Mouse (Mus musculus) liver, embryonic 14.5 days (tissue): ENCODE data around the gene Anpep. TPM values are rescaled to one million over a fixed set of nuclear protein-coding genes. Genes with fewer than 3 reads are reported as not detected.

Source experiments
- ATAC-seq: fragments of 200-750 bp; cut with Nextera tagmentation; 2 replicates; pipeline ENCODE4 v1.8.0; 2017; ENCODE audit warnings: moderate number of reproducible peaks, mild to moderate bottlenecking, moderate library complexity; ENCODE audit not compliant: insufficient read depth
- DNase-seq, 3 experiments: peaks; one replicate each; pipeline ENCODE4 v3.0.0-alpha.2; 2012 to 2013; ENCODE audit warnings: low read depth in 3 of 3, low spot score in 3 of 3
- H3K27ac ChIP-seq: fragments of 300-500 bp; sonication (generic); 2 replicates; pipeline ENCODE4 v1.5.1; 2014; ENCODE audit warnings: moderate library complexity, mild to moderate bottlenecking, control low read depth, inconsistent platforms
- H3K27me3 ChIP-seq: fragments of 300-500 bp; sonication (generic); 2 replicates; pipeline ENCODE4 v1.6.1; 2014; ENCODE audit warnings: mild to moderate bottlenecking, low read length, moderate library complexity; ENCODE audit not compliant: control insufficient read depth, insufficient read depth
- H3K36me3 ChIP-seq: fragments of 300-500 bp; sonication (generic); replicated peaks from 2 replicates; pipeline ENCODE4 v1.6.1; 2014; ENCODE audit warnings: low read depth; ENCODE audit not compliant: control insufficient read depth, insufficient read depth
- H3K4me1 ChIP-seq, 2 experiments: fragments of 200-500 bp in 1 of 2; fragments of 300-500 bp in 1 of 2; sonication (generic) in 1 of 2; replicated peaks; 2 replicates each; pipeline ENCODE4 v1.6.1; 2012 to 2014; ENCODE audit warnings: antibody characterized with exemption in 1 of 2, inconsistent platforms in 1 of 2, low read length in 1 of 2; ENCODE audit not compliant: control insufficient read depth in 2 of 2, insufficient read depth in 2 of 2
- H3K4me2 ChIP-seq: fragments of 300-500 bp; sonication (generic); 2 replicates; pipeline ENCODE4 v1.6.1; 2014; ENCODE audit warnings: low read depth, mild to moderate bottlenecking, control low read depth, moderate library complexity
- H3K4me3 ChIP-seq, 2 experiments: fragments of 200-500 bp in 1 of 2; fragments of 300-500 bp in 1 of 2; sonication (generic) in 1 of 2; 2 replicates each; pipeline ENCODE4 v1.5.1; 2012 to 2014; ENCODE audit warnings: low read depth in 2 of 2, low read length in 2 of 2, mild to moderate bottlenecking in 2 of 2, control low read depth in 1 of 2, inconsistent platforms in 1 of 2, moderate library complexity in 1 of 2; ENCODE audit not compliant: insufficient read depth in 1 of 2
- H3K9ac ChIP-seq: fragments of 300-500 bp; sonication (generic); replicated peaks from 2 replicates; pipeline ENCODE4 v1.6.1; 2014; ENCODE audit warnings: mild to moderate bottlenecking, control low read depth, moderate library complexity
- H3K9me3 ChIP-seq: fragments of 300-500 bp; sonication (generic); 2 replicates; pipeline ENCODE4 v1.6.1; 2016; ENCODE audit warnings: low read length, mixed read lengths; ENCODE audit not compliant: control insufficient read depth
- CTCF ChIP-seq: IDR thresholded peaks from 2 replicates; pipeline ENCODE4 v1.5.1; 2016; ENCODE audit warnings: antibody characterized with exemption, low read depth, control low read depth
- EP300 ChIP-seq: IDR thresholded peaks from 2 replicates; pipeline ENCODE4 v1.6.1; 2016; ENCODE audit warnings: antibody characterized with exemption, low read depth
- WGBS: fragments of 180-500 bp; shearing (Covaris S2); extraction: QIAGEN DNeasy Blood & Tissue Kit; methylation state at CpG from one replicate; pipeline ENCODE4 v1.1.7; 2014; ENCODE audit not compliant: insufficient replicate concordance; 5-methylcytosine and 5-hydroxymethylcytosine counted together
- polyA plus RNA-seq, 2 experiments: library from polyadenylated mRNA; depleted of rRNA in 1 of 2; stranded (reverse) in 1 of 2; unstranded in 1 of 2; fragments of >200 nt; fragmentation: Nextera tagmentation in 1 of 2; extraction: Ambion mirVana in 1 of 2; gene quantifications; 2 replicates each; pipeline versions ENCODE4 v1.2.1 to v1.2.3; 2012 to 2014

Anpep gene
- polyA plus RNA-seq, 2 experiments = 14.9 to 16.9 TPM

DNA sequence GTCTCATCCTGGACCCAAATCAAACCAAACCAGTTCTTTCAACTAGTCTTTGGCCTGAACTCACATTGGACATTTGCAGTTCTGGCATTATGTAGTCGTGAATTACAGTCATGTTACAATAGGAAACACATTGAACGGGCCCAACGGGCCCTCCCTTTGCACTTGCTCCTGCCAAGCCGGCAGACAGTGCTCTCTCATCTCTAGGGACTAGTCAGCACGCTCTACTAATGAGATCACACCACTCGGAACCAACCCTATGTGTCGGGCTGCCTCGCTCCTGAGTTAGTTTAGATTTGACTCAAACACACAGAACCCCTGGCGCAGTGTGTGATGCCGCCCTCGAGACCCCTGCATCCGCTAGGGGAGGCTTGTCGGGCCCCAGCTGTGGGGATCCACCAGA is 7.0 kb upstream of the Anpep start:
- no peak for DNase-seq
- no peak for TF ChIP-seq EP300
- no peak for TF ChIP-seq CTCF

DNA sequence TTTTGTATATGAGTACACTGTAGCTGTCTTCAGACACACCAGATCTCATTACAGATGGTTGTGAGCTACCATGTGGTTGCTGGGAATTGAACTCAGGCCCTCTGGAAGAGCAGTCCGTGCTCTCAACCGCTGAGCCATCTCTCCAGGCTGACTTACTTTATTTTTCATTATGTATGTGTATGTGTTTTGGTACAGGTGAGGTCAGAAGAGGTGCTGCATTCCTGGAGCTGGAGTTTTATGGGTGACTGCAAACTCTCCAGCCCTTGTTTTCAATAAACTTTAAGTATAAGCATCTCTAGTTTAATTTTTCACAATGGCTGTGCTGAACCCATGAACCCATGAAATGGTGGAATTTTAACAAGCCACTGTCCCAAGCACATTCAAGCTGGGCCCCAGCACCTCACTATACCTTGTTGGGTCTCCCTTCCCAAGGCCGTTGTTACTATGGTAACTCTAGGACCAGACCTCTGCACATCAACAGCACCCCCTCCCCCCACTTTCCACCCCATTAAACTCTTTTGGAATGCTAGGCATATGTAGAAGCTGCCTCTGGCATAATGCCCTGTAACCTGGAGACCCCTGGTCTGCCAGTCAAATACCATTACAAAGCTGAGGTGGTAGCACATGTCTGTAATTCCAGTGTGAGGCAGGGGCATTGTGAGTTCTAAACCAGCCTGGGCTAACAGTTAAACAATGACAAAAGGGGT is 5.6 kb upstream of the Anpep start:
- Histone ChIP-seq H3K9ac (no peak overlapping the region), H3K4me2 (no peak overlapping the region), H3K9me3 (no peaks in the 10 kb centered on the region), H3K27me3 (no peaks in the 10 kb centered on the region), H3K36me3 (no peaks in the 10 kb centered on the region), H3K27ac (no peak overlapping the region), H3K4me1 (peaks cover 0 to 2% of the 10 kb centered on the region in 2 experiments; a peak in 1 of 4 replicates), H3K4me3 (no peak overlapping the region)
- no peak for ATAC-seq
- no peak for DNase-seq
- WGBS = 63% methylated on average over 3 of the region's 3 CpGs
- TF ChIP-seq EP300 (no peak), CTCF (no peak)

More for the DNA sequence above, 7.0 kb upstream of the Anpep start:
- Histone ChIP-seq H3K4me3 (no peak overlapping the region), H3K27ac (no peak overlapping the region), H3K4me1 (peaks cover 0 to 2% of the 10 kb centered on the region in 2 experiments; a peak in 1 of 4 replicates), H3K4me2 (no peak overlapping the region), H3K36me3 (no peaks in the 10 kb centered on the region), H3K9me3 (no peaks in the 10 kb centered on the region), H3K27me3 (no peaks in the 10 kb centered on the region), H3K9ac (no peak overlapping the region)
- 64% methylated on average over 13 of the region's 13 CpGs for whole genome bisulfite sequencing
- no peak for ATAC-seq

DNA sequence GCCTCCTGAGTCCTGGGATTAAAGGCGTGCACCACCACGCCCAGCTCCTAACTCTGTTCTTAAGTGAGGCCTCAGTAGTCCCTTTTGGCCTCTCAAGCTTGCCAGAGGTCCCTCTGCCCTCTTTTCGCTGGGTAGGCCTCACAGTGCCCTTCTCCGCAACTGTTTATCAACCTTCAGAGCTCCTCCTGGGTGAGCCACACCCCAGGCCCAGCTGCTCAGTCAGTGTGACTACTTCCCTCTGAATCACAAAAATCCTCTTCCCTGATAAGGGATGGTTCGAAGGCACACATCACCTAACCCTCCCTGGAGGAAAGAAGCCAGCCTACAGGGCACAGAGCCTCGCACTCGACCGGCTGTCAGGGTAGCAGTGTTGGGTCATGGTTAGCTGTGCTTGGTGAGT is 935 bp upstream of the Anpep start:
- 44% methylated on average over 8 of the region's 8 CpGs for WGBS
- no peaks in the 10 kb centered on the region for H3K9me3 ChIP-seq
- no peak overlapping the region for H3K9ac ChIP-seq
- DNase-seq = no peak
- TF ChIP-seq CTCF (no peak), EP300 (no peak)
- no peak overlapping the region for H3K4me3 ChIP-seq
- no peaks in the 10 kb centered on the region for H3K27me3 ChIP-seq
- H3K27ac ChIP-seq = no peak overlapping the region
- peaks cover 0 to 7% of the 10 kb centered on the region in 2 experiments; a peak in 1 of 4 replicates for H3K4me1 ChIP-seq
- H3K36me3 ChIP-seq = no peaks in the 10 kb centered on the region
- no peak for ATAC-seq
- no peak overlapping the region for H3K4me2 ChIP-seq

DNA sequence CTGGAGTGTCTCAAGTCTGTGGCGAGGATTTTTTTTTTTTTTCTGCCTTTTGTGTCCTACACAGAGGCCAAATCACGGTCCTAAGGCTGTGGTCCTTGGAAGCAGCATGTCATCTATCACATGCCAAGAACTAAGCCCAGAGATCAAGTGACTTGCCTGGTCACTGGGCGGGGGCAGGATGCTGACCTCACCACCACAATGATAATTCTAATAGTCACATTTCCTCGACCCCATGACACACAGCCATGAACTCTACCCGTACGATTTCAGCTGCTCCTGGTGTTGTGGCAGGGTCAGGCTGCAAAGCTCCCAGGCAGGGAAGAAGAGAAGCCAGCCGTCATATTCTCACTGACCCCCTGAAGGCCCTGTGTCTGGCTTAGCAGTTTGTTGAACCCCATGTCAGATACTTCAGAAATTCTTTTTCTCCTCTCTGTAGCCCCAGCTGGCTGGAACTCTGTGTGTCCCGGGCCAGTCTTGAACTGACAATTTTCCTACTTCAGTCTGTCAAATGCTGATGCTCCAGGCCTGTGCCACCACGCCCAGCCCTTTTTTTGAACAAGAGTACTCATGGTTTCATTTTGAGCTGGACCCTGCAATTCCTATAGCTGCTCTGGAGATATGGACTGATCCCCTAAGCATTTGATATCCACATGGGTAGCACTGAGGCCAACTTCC is 1.8 kb downstream of the Anpep start:
- no peak overlapping the region for H3K27ac ChIP-seq
- H3K36me3 ChIP-seq = no peaks in the 10 kb centered on the region
- no peaks in the 10 kb centered on the region for H3K9me3 ChIP-seq
- no peak for ATAC-seq
- H3K4me1 ChIP-seq = peaks cover 0 to 7% of the 10 kb centered on the region in 2 experiments; a peak in 1 of 4 replicates
- 37% methylated on average over 9 of the region's 9 CpGs for WGBS
- TF ChIP-seq EP300 (no peak), CTCF (no peak)
- no peak overlapping the region for H3K9ac ChIP-seq
- H3K27me3 ChIP-seq = no peaks in the 10 kb centered on the region
- no peak overlapping the region for H3K4me2 ChIP-seq
- no peak for DNase-seq
- H3K4me3 ChIP-seq = no peak overlapping the region

DNA sequence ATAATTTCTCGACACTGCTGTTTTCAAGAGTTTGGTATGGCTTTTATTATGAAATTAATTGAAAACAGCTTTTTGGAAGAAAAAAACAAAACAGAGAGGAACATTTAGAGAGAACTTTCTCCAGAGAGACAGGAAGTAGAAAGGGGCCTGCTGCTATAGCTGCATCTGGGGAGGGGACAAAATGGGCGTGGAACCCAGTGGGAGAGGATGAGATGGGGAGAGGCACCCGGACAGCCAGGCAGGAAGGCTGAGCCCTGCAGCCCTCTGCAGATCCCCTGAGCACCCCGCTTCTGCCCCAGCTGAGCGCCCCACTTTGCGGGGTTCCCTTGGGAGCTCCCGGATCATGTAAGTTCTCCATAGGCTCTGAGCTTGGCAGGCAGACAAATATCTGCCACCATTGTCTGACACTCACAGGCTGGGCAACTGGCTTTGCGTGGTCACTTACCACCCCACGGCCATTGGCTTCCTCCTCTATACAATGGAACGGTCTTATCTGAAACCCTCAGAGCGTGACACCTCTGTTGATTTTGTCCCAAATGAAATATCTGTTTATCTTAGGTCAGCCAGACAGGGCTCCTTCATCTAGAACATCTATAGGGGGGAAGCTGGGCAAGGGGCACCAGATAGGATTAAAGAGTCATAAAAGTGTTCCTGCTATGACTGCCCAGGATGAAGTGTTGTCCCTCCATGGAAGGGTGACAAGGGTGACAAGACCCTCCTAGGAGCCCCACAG is 2.5 kb downstream of the Anpep start:
- H3K27me3 ChIP-seq = no peaks in the 10 kb centered on the region
- no peak overlapping the region for H3K9ac ChIP-seq
- no peak overlapping the region for H3K4me2 ChIP-seq
- no peak for TF ChIP-seq EP300
- no peaks in the 10 kb centered on the region for H3K36me3 ChIP-seq
- no peak for ATAC-seq
- peaks cover 0 to 7% of the 10 kb centered on the region in 2 experiments; a peak in 1 of 4 replicates for H3K4me1 ChIP-seq
- DNase-seq = no peak
- no peak overlapping the region for H3K4me3 ChIP-seq
- 20% methylated on average over 11 of the region's 11 CpGs for WGBS
- no peak overlapping the region for H3K27ac ChIP-seq
- no peaks in the 10 kb centered on the region for H3K9me3 ChIP-seq
